Mouse (Mus musculus): ENCODE measurements around the gene Epdr1.

DNA sequence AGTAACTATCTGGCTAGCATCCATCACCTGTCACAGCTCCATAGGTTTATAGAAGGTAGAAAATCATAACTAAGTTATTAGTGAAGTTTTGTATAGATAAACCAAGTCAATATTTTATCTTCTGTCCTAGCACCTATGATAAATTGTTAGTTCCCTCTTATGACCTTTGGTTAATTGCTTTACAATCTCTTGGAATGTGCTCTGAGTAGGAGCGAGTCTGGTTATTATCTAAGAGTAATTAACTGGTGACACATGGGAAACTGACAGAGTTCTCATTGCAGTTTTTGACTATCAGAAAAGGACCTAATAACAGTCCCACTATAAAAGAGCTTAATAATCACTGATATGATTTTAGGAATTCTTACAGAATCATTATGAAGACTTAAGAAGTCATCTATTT, 23.8 kb upstream of the Epdr1 start:
- no peak for TF ChIP-seq CTCF (IDR thresholded peaks at IDR 0.05)
- no peak for TF ChIP-seq EP300 (IDR thresholded peaks at IDR 0.05)

Data from lung, postnatal 0 days (tissue).